Mouse (Mus musculus) bone marrow, adult 2 months (tissue): ENCODE data around the gene Dsp. TPM values are rescaled to one million over a fixed set of nuclear protein-coding genes. Genes with fewer than 3 reads are reported as not detected.

Source experiments
- H3K27ac ChIP-seq: fragments of 200-500 bp; 2 replicates; pipeline ENCODE4 v1.5.1; 2012; ENCODE audit warnings: low read depth, mild to moderate bottlenecking, control low read depth, inconsistent platforms, low read length; ENCODE audit not compliant: control insufficient read depth, poor library complexity, insufficient read depth
- H3K4me1 ChIP-seq: fragments of 200-500 bp; 2 replicates; pipeline ENCODE4 v1.6.1; 2011; ENCODE audit warnings: low read length; ENCODE audit not compliant: control insufficient read depth, insufficient read depth
- H3K4me3 ChIP-seq: fragments of 200-500 bp; replicated peaks from 2 replicates; pipeline ENCODE3; 2011; ENCODE audit warnings: mild to moderate bottlenecking, low read depth, low read length, control low read depth; ENCODE audit not compliant: control insufficient read depth
- CTCF ChIP-seq: fragments of 200-500 bp; IDR thresholded peaks from 2 replicates; pipeline ENCODE4 v1.5.1; 2011; ENCODE audit warnings: low read length, control low read depth; ENCODE audit not compliant: control insufficient read depth, insufficient read depth
- POLR2A ChIP-seq: fragments of 200-500 bp; IDR thresholded peaks from 2 replicates; pipeline ENCODE4 v1.6.1; 2011; ENCODE audit warnings: low read depth, mild to moderate bottlenecking, control low read depth, low read length, borderline replicate concordance; ENCODE audit not compliant: control insufficient read depth
- WGBS: fragments of 180-500 bp; shearing (Covaris S2); methylation state at CpG from one replicate; pipeline ENCODE4 v1.1.7; 2018; 5-methylcytosine and 5-hydroxymethylcytosine counted together
- polyA plus RNA-seq: library from polyadenylated mRNA; stranded (reverse); fragments of >200 nt; gene quantifications from 2 replicates; pipeline ENCODE4 v1.2.4, GENCODE M21; 2011; ENCODE audit warnings: low replicate concordance; ENCODE audit not compliant: missing spikeins, insufficient read depth, insufficient read length

Dsp gene
- polyA plus RNA-seq, 1 experiment: 0.25 TPM

- Histone ChIP-seq H3K27ac (no peak overlapping the region), H3K4me1 (peaks cover 1% of the 10 kb centered on the region; the same call in 1 of the 2 replicates), H3K4me3 (no peak overlapping the region)
- 6% methylated on average over 6 of the region's 6 CpGs for WGBS
- TF ChIP-seq POLR2A (no peak), CTCF (no peak)
Measured at GRCm38 (mm10) chr13:38157635-38158034, 6.5 kb downstream of the Dsp start.

GRCm38 (mm10) chr13:38162002-38162401 lies 10.9 kb downstream of the Dsp start:
- WGBS: 62% methylated on average over 2 of the region's 2 CpGs
- TF ChIP-seq POLR2A (no peak), CTCF (no peak)
- Histone ChIP-seq H3K27ac (no peak overlapping the region), H3K4me3 (no peak overlapping the region), H3K4me1 (peaks cover 1% of the 10 kb centered on the region; the same call in 1 of the 2 replicates)

GRCm38 (mm10) chr13:38162668-38163067 lies 11.6 kb downstream of the Dsp start:
- Histone ChIP-seq H3K27ac (no peak overlapping the region), H3K4me1 (peaks cover 1% of the 10 kb centered on the region; the same call in 1 of the 2 replicates), H3K4me3 (peak overlapping the region; percentile 14)
- 31% methylated on average over 11 of the region's 11 CpGs for WGBS
- TF ChIP-seq POLR2A (no peak), CTCF (no peak)

- no peak overlapping the region for H3K27ac ChIP-seq
- WGBS: 80% methylated on average over 11 of the region's 11 CpGs
- H3K4me1 ChIP-seq: no peaks in the 10 kb centered on the region; the same call in 1 of the 2 replicates
- TF ChIP-seq POLR2A (no peak), CTCF (no peak)
- H3K4me3 ChIP-seq: no peak overlapping the region
Measured at GRCm38 (mm10) chr13:38164932-38165331, 13.8 kb downstream of the Dsp start.

- Histone ChIP-seq H3K4me1 (no peaks in the 10 kb centered on the region; the same call in 1 of the 2 replicates), H3K27ac (no peak overlapping the region), H3K4me3 (no peak overlapping the region)
- no peak for TF ChIP-seq CTCF
- no peak for TF ChIP-seq POLR2A
- 85% methylated on average over 3 of the region's 3 CpGs for WGBS
Measured at GRCm38 (mm10) chr13:38167056-38167455, 16.0 kb downstream of the Dsp start.

- 70% methylated on average over 4 of the region's 4 CpGs for WGBS
- Histone ChIP-seq H3K4me3 (no peak overlapping the region), H3K27ac (no peak overlapping the region), H3K4me1 (no peaks in the 10 kb centered on the region)
- TF ChIP-seq POLR2A (no peak), CTCF (no peak)
Measured at GRCm38 (mm10) chr13:38170707-38171144, 19.6 kb downstream of the Dsp start.

GRCm38 (mm10) chr13:38193406-38193805 lies 42.3 kb downstream of the Dsp start:
- Histone ChIP-seq H3K27ac (no peak overlapping the region), H3K4me3 (no peak overlapping the region), H3K4me1 (no peaks in the 10 kb centered on the region)
- WGBS: 79% methylated on average over 10 of the region's 10 CpGs
- TF ChIP-seq CTCF: no peak
- no peak for TF ChIP-seq POLR2A

GRCm38 (mm10) chr13:38201413-38201812 lies 50.3 kb downstream of the Dsp start:
- Histone ChIP-seq H3K4me1 (no peaks in the 10 kb centered on the region), H3K4me3 (no peak overlapping the region), H3K27ac (no peak overlapping the region)
- WGBS: 70% methylated on average over 6 of the region's 6 CpGs
- TF ChIP-seq CTCF: no peak
- no peak for TF ChIP-seq POLR2A

- TF ChIP-seq CTCF: no peak
- TF ChIP-seq POLR2A: no peak
- WGBS: 52% methylated on average over 4 of the region's 4 CpGs
- no peak overlapping the region for H3K4me3 ChIP-seq
Measured at GRCm38 (mm10) chr13:38204171-38204570, 53.1 kb downstream of the Dsp start.

More at GRCm38 (mm10) chr13:38204171-38204570, 53.1 kb downstream of the Dsp start:
- Histone ChIP-seq H3K27ac (no peak overlapping the region), H3K4me1 (no peaks in the 10 kb centered on the region)
